ENCODE assay signal across 26 mouse cellular contexts in the genomic region with DNA sequence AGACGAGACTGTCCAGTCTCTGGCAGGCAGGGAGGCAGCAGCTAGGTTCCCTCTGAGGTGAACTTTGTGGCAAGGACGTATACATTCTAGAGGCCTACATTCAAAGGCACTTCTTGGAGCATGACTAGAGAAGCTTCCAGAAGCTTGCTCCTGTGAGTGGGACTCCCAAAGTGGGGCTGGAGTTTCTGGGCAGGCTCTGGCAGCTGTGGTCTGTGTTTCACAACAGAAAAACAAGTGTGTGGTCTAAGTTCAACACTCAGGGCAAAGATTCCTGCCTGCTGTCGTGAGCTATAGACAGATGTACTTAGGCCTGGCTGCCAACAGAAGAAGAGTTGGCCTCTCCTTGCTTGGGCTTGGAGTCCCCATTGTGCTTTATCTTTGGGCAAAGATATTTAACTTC. TPM values are rescaled to one million over a fixed set of nuclear protein-coding genes. Genes with fewer than 3 reads are reported as not detected.
DNase-seq lines count a peak whose midpoint lies in the region; ATAC-seq and TF ChIP-seq lines count a peak whose summit lies in the region.
"Had no signal": no experiment of that assay in that cellular context is flagged by ENCODE, and none has a peak within 500 bp of the region (broad histone marks: within the 10 kb centered on the region; RNA-seq: fewer than 3 reads in every experiment).

No protein-coding gene starts in this region.

- H3K4me2 ChIP-seq in forebrain, embryonic 11.5 days (ENCODE audit: low read depth, low read length, severe bottlenecking): no peak overlapping the region
- H3K4me2 ChIP-seq in forebrain, embryonic 16.5 days (ENCODE audit: low read length): no peak overlapping the region
- H3K4me2 ChIP-seq in lung, embryonic 14.5 days: no peak overlapping the region
- H3K4me2 ChIP-seq: embryonic facial prominence, embryonic 12.5 days; embryonic facial prominence, embryonic 15.5 days; forebrain, embryonic 12.5 days; forebrain, embryonic 15.5 days; heart, embryonic 13.5 days; hindbrain, embryonic 12.5 days; hindbrain, embryonic 15.5 days had no signal

- H3K4me3 ChIP-seq in forebrain, embryonic 11.5 days (ENCODE audit: low read depth, low read length): no peak overlapping the region
- no peak overlapping the region for H3K4me3 ChIP-seq in forebrain, embryonic 16.5 days (replicated peaks; ENCODE audit: low read length)
- no peak overlapping the region for H3K4me3 ChIP-seq in lung, embryonic 14.5 days (ENCODE audit: low read depth, low read length)
- H3K4me3 ChIP-seq: embryonic facial prominence, embryonic 12.5 days; embryonic facial prominence, embryonic 15.5 days; forebrain, embryonic 12.5 days; forebrain, embryonic 15.5 days; gastrocnemius, adult 2 months; heart, adult 2 months; heart, embryonic 10.5 days; heart, embryonic 13.5 days; hindbrain, embryonic 12.5 days; hindbrain, embryonic 15.5 days had no signal

- DNase-seq in forebrain, embryonic 11.5 days (ENCODE audit: low spot score): peak; percentile 30
- DNase-seq in lung, embryonic 14.5 days: peak; percentile 23
- no peak for DNase-seq in lung, adult 18-20 months
- peak; percentile 17 for DNase-seq in urinary bladder, adult 2 months (ENCODE audit: low spot score)
- DNase-seq in urinary bladder, adult 18-20 months (ENCODE audit: low spot score in 2 of 2): no peak
- DNase-seq in frontal cortex, postnatal 10 days (ENCODE audit: low spot score in 2 of 2): no peak
- DNase-seq: adrenal gland, adult 2 months; adrenal gland, postnatal 14 days; cerebellum, adult 11 months; cerebellum, adult 2 months; cerebellum, adult 9-11 months; cerebellum, postnatal 25 days; gastrocnemius, adult 2 months; gastrocnemius, postnatal 14 days; heart, adult 2 months; heart, postnatal 14 days had no signal

- no peaks in the 10 kb centered on the region for H3K36me3 ChIP-seq in forebrain, embryonic 11.5 days (ENCODE audit: control insufficient read depth, insufficient read depth, low read length)
- H3K36me3 ChIP-seq in forebrain, embryonic 16.5 days (ENCODE audit: control insufficient read depth, insufficient read depth): no peaks in the 10 kb centered on the region
- no peaks in the 10 kb centered on the region for H3K36me3 ChIP-seq in lung, embryonic 14.5 days (ENCODE audit: insufficient read depth)
- H3K36me3 ChIP-seq: embryonic facial prominence, embryonic 12.5 days; embryonic facial prominence, embryonic 15.5 days; forebrain, embryonic 12.5 days; forebrain, embryonic 15.5 days; heart, embryonic 10.5 days; heart, embryonic 13.5 days; hindbrain, embryonic 12.5 days; hindbrain, embryonic 15.5 days had no signal

- no peaks in the 10 kb centered on the region for H3K27me3 ChIP-seq in forebrain, embryonic 11.5 days (ENCODE audit: control insufficient read depth, insufficient read depth, low read length)
- H3K27me3 ChIP-seq in forebrain, embryonic 16.5 days (replicated peaks; ENCODE audit: control insufficient read depth, insufficient read depth, low read length): no peaks in the 10 kb centered on the region
- H3K27me3 ChIP-seq in lung, embryonic 14.5 days (ENCODE audit: insufficient read depth, low read length): no peaks in the 10 kb centered on the region
- H3K27me3 ChIP-seq: embryonic facial prominence, embryonic 12.5 days; embryonic facial prominence, embryonic 15.5 days; forebrain, embryonic 12.5 days; forebrain, embryonic 15.5 days; heart, embryonic 13.5 days; hindbrain, embryonic 12.5 days; hindbrain, embryonic 15.5 days; Patski had no signal

- H3K4me1 ChIP-seq in forebrain, embryonic 11.5 days (replicated peaks; ENCODE audit: control insufficient read depth, insufficient read depth, low read length): no peaks in the 10 kb centered on the region
- H3K4me1 ChIP-seq in forebrain, embryonic 16.5 days (replicated peaks; ENCODE audit: control insufficient read depth, insufficient read depth, low read length): no peaks in the 10 kb centered on the region
- peaks cover 14% of the 10 kb centered on the region for H3K4me1 ChIP-seq in lung, embryonic 14.5 days (ENCODE audit: insufficient read depth)
- H3K4me1 ChIP-seq: forebrain, embryonic 12.5 days; hindbrain, embryonic 12.5 days; hindbrain, embryonic 15.5 days had no signal

- no peak for TF ChIP-seq CTCF in lung, embryonic 14.5 days (IDR thresholded peaks at IDR 0.05; ENCODE audit: low read depth)

- H3K9me3 ChIP-seq in forebrain, embryonic 11.5 days (ENCODE audit: control insufficient read depth, low read length): no peaks in the 10 kb centered on the region
- no peaks in the 10 kb centered on the region for H3K9me3 ChIP-seq in forebrain, embryonic 16.5 days (ENCODE audit: control insufficient read depth, low read length)
- H3K9me3 ChIP-seq in lung, embryonic 14.5 days (ENCODE audit: low read depth, low read length): no peaks in the 10 kb centered on the region
- H3K9me3 ChIP-seq: embryonic facial prominence, embryonic 12.5 days; embryonic facial prominence, embryonic 15.5 days; forebrain, embryonic 12.5 days; forebrain, embryonic 15.5 days; heart, embryonic 10.5 days; heart, embryonic 13.5 days; hindbrain, embryonic 12.5 days; hindbrain, embryonic 15.5 days had no signal

- WGBS in forebrain, embryonic 11.5 days: 86% methylated on average over 3 of the region's 3 CpGs
- 77% methylated on average over 3 of the region's 3 CpGs for WGBS in forebrain, embryonic 16.5 days
- 68% methylated on average over 3 of the region's 3 CpGs for WGBS in lung, embryonic 14.5 days

- no peak overlapping the region for H3K9ac ChIP-seq in forebrain, embryonic 11.5 days (ENCODE audit: low read length)
- no peak overlapping the region for H3K9ac ChIP-seq in forebrain, embryonic 16.5 days (replicated peaks; ENCODE audit: low read depth, low read length)
- H3K9ac ChIP-seq in lung, embryonic 14.5 days: no peak overlapping the region
- H3K9ac ChIP-seq: embryonic facial prominence, embryonic 12.5 days; embryonic facial prominence, embryonic 15.5 days; forebrain, embryonic 12.5 days; forebrain, embryonic 15.5 days; heart, embryonic 13.5 days; hindbrain, embryonic 12.5 days; hindbrain, embryonic 15.5 days had no signal

- no peak overlapping the region for H3K27ac ChIP-seq in forebrain, embryonic 11.5 days (ENCODE audit: low read depth, low read length)
- no peak overlapping the region for H3K27ac ChIP-seq in forebrain, embryonic 16.5 days (ENCODE audit: low read length)
- H3K27ac ChIP-seq in lung, embryonic 14.5 days (ENCODE audit: low read depth): no peak overlapping the region
- H3K27ac ChIP-seq: embryonic facial prominence, embryonic 12.5 days; embryonic facial prominence, embryonic 15.5 days; forebrain, embryonic 12.5 days; forebrain, embryonic 15.5 days; gastrocnemius, adult 2 months; heart, adult 2 months; heart, embryonic 10.5 days; heart, embryonic 13.5 days; hindbrain, embryonic 12.5 days; hindbrain, embryonic 15.5 days had no signal

- no peak for ATAC-seq in forebrain, embryonic 11.5 days (replicated peaks; ENCODE audit: low FRiP score)
- no peak for ATAC-seq in forebrain, embryonic 16.5 days
- no peak for ATAC-seq in lung, embryonic 14.5 days (ENCODE audit: insufficient read depth)
- ATAC-seq: forebrain, embryonic 15.5 days; Patski had no signal

RNA-seq across cellular contexts. Expression of gene D10Jhu81e, which starts 28.7 kb away (rescaled TPM):
- polyA plus RNA-seq in forebrain, embryonic 11.5 days (2014; fragmentation: Nextera tagmentation; extraction: Ambion mirVana): 14.0 and 16.3 TPM in 2 replicates
- polyA plus RNA-seq in forebrain, embryonic 16.5 days (2015; fragmentation: Nextera tagmentation; extraction: Ambion mirVana): 22.9 and 29.4 TPM in 2 replicates
- 16.7 and 19.7 TPM in 2 replicates for polyA plus RNA-seq in lung, embryonic 14.5 days (2014; fragmentation: Nextera tagmentation; extraction: Ambion mirVana)
- polyA plus RNA-seq in urinary bladder, adult 2 months (2012; rRNA removed): 76.4 and 90.3 TPM in 2 replicates

RNA-seq across cellular contexts. Expression of gene Pwp2, which starts 44.1 kb away (rescaled TPM):
- 23.7 and 28.4 TPM in 2 replicates for polyA plus RNA-seq in forebrain, embryonic 11.5 days (2014; fragmentation: Nextera tagmentation; extraction: Ambion mirVana)
- 24.5 TPM in 2 replicates for polyA plus RNA-seq in forebrain, embryonic 16.5 days (2015; fragmentation: Nextera tagmentation; extraction: Ambion mirVana)
- polyA plus RNA-seq in lung, embryonic 14.5 days (2014; fragmentation: Nextera tagmentation; extraction: Ambion mirVana): 20.8 and 21.8 TPM in 2 replicates
- 9.1 and 9.3 TPM in 2 replicates for polyA plus RNA-seq in urinary bladder, adult 2 months (2012; rRNA removed)

Comparison
In these comparisons a context has a peak if more than half of its experiments do, and no peak if none do; other contexts are left out.
1. DNase-seq: peak in forebrain, embryonic 11.5 days (single experiment), lung, embryonic 14.5 days (single experiment) and urinary bladder, adult 2 months (single experiment); none in lung, adult 18-20 months (0 of 2), urinary bladder, adult 18-20 months (0 of 2) and frontal cortex, postnatal 10 days (0 of 2).